Mouse (Mus musculus) limb, embryonic 14.5 days (tissue): ENCODE results near the gene Cpt2. TPM values are rescaled to one million over a fixed set of nuclear protein-coding genes. Genes with fewer than 3 reads are reported as not detected.

Source experiments
- ATAC-seq: fragments of 200-750 bp; cut with Nextera tagmentation; 2 replicates; pipeline ENCODE4 v1.8.0; 2017; ENCODE audit warnings: low read depth, moderate number of reproducible peaks, moderate TSS enrichment; ENCODE audit not compliant: low FRiP score
- DNase-seq: peaks from one replicate; pipeline ENCODE4 v3.0.0-alpha.2; 2015; ENCODE audit warnings: low spot score
- H3K27ac ChIP-seq: fragments of 300-500 bp; sonication (generic); replicated peaks from 2 replicates; pipeline ENCODE4 v1.5.1; 2014; ENCODE audit warnings: low read depth, mild to moderate bottlenecking, low read length, moderate library complexity, mixed read lengths
- H3K27me3 ChIP-seq: fragments of 300-500 bp; sonication (generic); 2 replicates; pipeline ENCODE4 v1.6.1; 2014; ENCODE audit warnings: low read length, mixed read lengths; ENCODE audit not compliant: control insufficient read depth, insufficient read depth
- H3K36me3 ChIP-seq: fragments of 300-500 bp; sonication (generic); 2 replicates; pipeline ENCODE4 v1.6.1; 2014; ENCODE audit warnings: mild to moderate bottlenecking, low read length, moderate library complexity, mixed read lengths; ENCODE audit not compliant: control insufficient read depth, insufficient read depth
- H3K4me1 ChIP-seq: fragments of 300-500 bp; sonication (generic); 2 replicates; pipeline ENCODE4 v1.6.1; 2014; ENCODE audit warnings: antibody characterized with exemption, low read length, mixed read lengths; ENCODE audit not compliant: control insufficient read depth, insufficient read depth
- H3K4me2 ChIP-seq: fragments of 300-500 bp; sonication (generic); replicated peaks from 2 replicates; pipeline ENCODE4 v1.6.1; 2014; ENCODE audit warnings: low read depth, mild to moderate bottlenecking, low read length, moderate library complexity; ENCODE audit not compliant: severe bottlenecking
- H3K4me3 ChIP-seq: fragments of 300-500 bp; sonication (generic); replicated peaks from 2 replicates; pipeline ENCODE4 v1.5.1; 2014; ENCODE audit warnings: low read length
- H3K9ac ChIP-seq: fragments of 300-500 bp; sonication (generic); 2 replicates; pipeline ENCODE4 v1.6.1; 2014; ENCODE audit warnings: mild to moderate bottlenecking, low read depth, low read length, moderate library complexity; ENCODE audit not compliant: severe bottlenecking
- H3K9me3 ChIP-seq: fragments of 300-500 bp; sonication (generic); 2 replicates; pipeline ENCODE4 v1.6.1; 2016; ENCODE audit warnings: low read length; ENCODE audit not compliant: control insufficient read depth
- POLR2A ChIP-seq: fragments of 200-500 bp; IDR thresholded peaks from 2 replicates; pipeline ENCODE4 v1.8.0; 2012; ENCODE audit warnings: inconsistent platforms, mild to moderate bottlenecking, moderate library complexity, borderline replicate concordance; ENCODE audit not compliant: insufficient read depth, insufficient read length; ENCODE audit errors: extremely low read depth
- WGBS: fragments of 180-500 bp; shearing (Covaris S2); extraction: QIAGEN DNeasy Blood & Tissue Kit; methylation state at CpG from one replicate; pipeline ENCODE4 v1.1.7; 2014; 5-methylcytosine and 5-hydroxymethylcytosine counted together
- polyA plus RNA-seq, 2 experiments: library from polyadenylated mRNA; depleted of rRNA in 1 of 2; stranded (reverse) in 1 of 2; unstranded in 1 of 2; fragments of >200 nt; fragmentation: Nextera tagmentation in 1 of 2; extraction: Ambion mirVana in 1 of 2; gene quantifications; 2 replicates each; pipeline versions ENCODE4 v1.2.1 to v1.2.3; 2012 to 2014

The Cpt2 gene
- polyA plus RNA-seq (2012; rRNA removed) (25.4 and 29.2 TPM in 2 replicates), polyA plus RNA-seq (2014; fragmentation: Nextera tagmentation; extraction: Ambion mirVana) (27.5 and 32.7 TPM in 2 replicates)

GRCm38 (mm10) chr4:107923145-107923802 is at the start of gene Cpt2:
Gene Cpt2 (minus strand): TSS chr4:107923610.
- Histone ChIP-seq H3K9me3 (no peaks in the 10 kb centered on the region), H3K36me3 (no peaks in the 10 kb centered on the region), H3K4me1 (peaks cover 8% of the 10 kb centered on the region; the same call in 1 of the 2 replicates), H3K27me3 (no peaks in the 10 kb centered on the region), H3K4me3 (peak within 1 kb of the TSS; percentile 77), H3K9ac (peak within 1 kb of the TSS; percentile 82), H3K27ac (peak within 1 kb of the TSS; percentile 10), H3K4me2 (peak within 1 kb of the TSS; percentile 68)
- DNase-seq (peak; percentile 93), ATAC-seq (peak; percentile 95)
- 2% methylated on average over 23 of the region's 38 CpGs for WGBS
- peak; percentile 59; the same call in 1 of the 2 replicates for TF ChIP-seq POLR2A

DNA sequence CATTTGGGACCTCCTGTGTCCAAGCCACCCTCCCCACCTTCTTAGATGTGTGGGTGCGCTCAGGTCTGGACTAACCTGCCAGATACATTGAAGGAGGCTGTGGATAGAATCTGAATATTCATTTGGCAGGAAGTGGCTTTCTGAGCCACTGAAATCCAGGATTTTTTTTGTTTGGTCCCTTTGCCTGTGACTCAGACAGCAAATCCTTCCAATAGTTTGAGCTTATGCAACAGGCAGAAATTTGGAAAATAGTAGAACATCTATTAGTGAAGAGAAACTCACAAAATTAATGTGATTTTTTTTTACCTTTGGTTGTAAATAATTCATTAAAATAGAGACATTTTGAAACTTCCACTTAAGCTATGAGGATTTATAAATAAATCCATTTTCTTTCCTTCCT is 47.8 kb upstream of the Cpt2 start:
- H3K4me1 ChIP-seq: no peaks in the 10 kb centered on the region
- no peak overlapping the region for H3K27ac ChIP-seq
- H3K9me3 ChIP-seq: no peaks in the 10 kb centered on the region
- no peak overlapping the region for H3K4me3 ChIP-seq
- no peaks in the 10 kb centered on the region for H3K27me3 ChIP-seq
- 89% methylated on average over 1 of the region's 1 CpGs for WGBS
- H3K9ac ChIP-seq: no peak overlapping the region
- no peak for TF ChIP-seq POLR2A
- ATAC-seq: no peak
- no peak overlapping the region for H3K4me2 ChIP-seq
- no peaks in the 10 kb centered on the region for H3K36me3 ChIP-seq
- no peak for DNase-seq

DNA sequence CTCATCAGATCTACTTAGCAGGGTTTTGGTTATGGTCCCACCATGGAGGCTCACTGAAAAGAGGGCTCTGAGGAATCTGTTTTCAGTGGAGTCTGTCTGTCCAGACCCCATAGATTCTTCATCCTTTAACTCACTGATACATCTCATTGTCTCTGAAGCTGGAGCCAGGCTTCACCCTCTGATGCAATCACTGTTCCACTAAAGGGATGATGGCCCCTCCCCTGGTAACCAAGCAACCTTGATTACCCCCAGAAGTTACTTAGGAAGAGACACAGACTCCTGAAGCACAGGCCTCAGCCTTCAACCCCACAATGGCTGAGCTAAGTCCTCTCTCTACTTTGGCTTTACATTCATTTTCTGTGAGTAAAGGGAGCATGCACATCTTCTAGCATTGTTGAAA is 46.4 kb upstream of the Cpt2 start:
- DNase-seq (no peak), ATAC-seq (no peak)
- Histone ChIP-seq H3K4me3 (no peak overlapping the region), H3K27ac (no peak overlapping the region), H3K9me3 (no peaks in the 10 kb centered on the region), H3K36me3 (no peaks in the 10 kb centered on the region), H3K9ac (no peak overlapping the region), H3K4me2 (no peak overlapping the region), H3K27me3 (no peaks in the 10 kb centered on the region), H3K4me1 (no peaks in the 10 kb centered on the region)
- TF ChIP-seq POLR2A: no peak

DNA sequence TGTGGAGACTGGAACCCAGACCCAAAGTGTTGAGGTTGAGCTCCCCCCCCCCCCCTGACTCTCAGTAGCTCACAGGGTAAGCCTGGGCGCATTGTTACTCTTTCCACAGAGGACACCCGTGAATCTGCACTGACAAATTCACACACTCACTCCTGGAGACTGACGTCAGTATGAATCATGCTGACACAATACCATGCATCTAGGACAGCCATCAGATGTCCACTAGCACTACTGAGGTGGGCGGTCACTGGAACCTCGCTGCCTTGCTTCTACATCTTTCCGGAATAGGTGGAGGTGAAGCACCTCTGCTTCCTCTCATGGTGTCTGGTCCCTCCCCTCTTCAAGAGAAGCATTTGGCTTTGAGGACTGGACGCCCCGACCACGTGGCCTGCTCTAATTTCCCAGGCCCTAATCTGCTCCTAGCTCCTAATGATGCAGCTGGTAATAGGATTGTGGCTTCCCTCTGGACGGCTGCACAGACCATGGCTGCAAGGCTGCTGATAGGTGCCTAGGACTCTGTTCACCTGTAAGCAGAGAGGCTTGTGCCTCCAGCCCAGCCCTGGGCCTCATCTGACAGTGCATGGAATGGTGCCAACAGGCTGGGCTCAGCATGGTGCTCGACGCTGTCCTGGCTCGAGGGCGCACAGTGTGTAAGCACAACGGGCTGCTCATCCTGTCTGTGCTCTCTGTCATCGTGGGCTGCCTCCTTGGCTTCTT is 44.7 kb upstream of the Cpt2 start, which contains the start of gene Slc1a7:
TSS of gene Slc1a7 (plus strand) at position 367 of the 717 bp plus-strand sequence.
- no peaks in the 10 kb centered on the region for H3K9me3 ChIP-seq
- DNase-seq: no peak
- WGBS: 76% methylated on average over 16 of the region's 16 CpGs
- no peaks in the 10 kb centered on the region for H3K36me3 ChIP-seq
- no peak within 1 kb of the TSS for H3K4me3 ChIP-seq
- H3K27me3 ChIP-seq: no peaks in the 10 kb centered on the region
- no peak within 1 kb of the TSS for H3K4me2 ChIP-seq
- no peaks in the 10 kb centered on the region for H3K4me1 ChIP-seq
- H3K9ac ChIP-seq: no peak within 1 kb of the TSS
- no peak for TF ChIP-seq POLR2A
- H3K27ac ChIP-seq: no peak within 1 kb of the TSS
- no peak for ATAC-seq

GRCm38 (mm10) chr4:107966416-107967109 is 43.2 kb upstream of the Cpt2 start:
- Histone ChIP-seq H3K9me3 (no peaks in the 10 kb centered on the region), H3K27me3 (no peaks in the 10 kb centered on the region), H3K9ac (no peak overlapping the region), H3K4me3 (no peak overlapping the region), H3K27ac (no peak overlapping the region), H3K4me1 (peaks cover 10% of the 10 kb centered on the region; the same call in 1 of the 2 replicates), H3K36me3 (no peaks in the 10 kb centered on the region), H3K4me2 (no peak overlapping the region)
- 47% methylated on average over 5 of the region's 5 CpGs for WGBS
- DNase-seq (no peak), ATAC-seq (no peak)
- TF ChIP-seq POLR2A: no peak
